In the genomic region with DNA sequence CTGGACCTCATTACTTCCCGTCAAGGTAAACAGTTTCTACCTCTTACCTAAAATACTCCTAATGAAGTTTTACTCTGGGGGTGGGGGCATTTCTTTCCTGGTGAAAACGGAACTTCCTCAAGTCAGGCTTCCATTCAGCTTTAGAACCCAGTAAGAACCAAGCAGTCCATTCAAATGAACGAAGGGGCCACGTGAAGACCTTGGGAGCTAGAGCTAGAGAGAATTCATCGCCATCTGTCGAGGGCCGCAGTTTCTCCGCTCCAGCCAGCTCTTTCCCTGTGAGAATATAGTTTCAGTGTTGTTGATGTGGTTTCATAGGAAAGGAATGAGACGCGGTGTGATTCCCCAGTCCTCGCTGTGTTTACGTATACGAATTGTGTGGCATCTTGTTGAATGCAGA, we compare ENCODE assay signal across 9 mouse cellular contexts. TPM values are rescaled to one million over a fixed set of nuclear protein-coding genes. Genes with fewer than 3 reads are reported as not detected.
DNase-seq lines count a peak whose midpoint lies in the region; ATAC-seq and TF ChIP-seq lines count a peak whose summit lies in the region.
"Had no signal": no experiment of that assay in that cellular context is flagged by ENCODE, and none has a peak within 500 bp of the region (broad histone marks: within the 10 kb centered on the region; RNA-seq: fewer than 3 reads in every experiment).

No protein-coding gene starts in this region.

- ATAC-seq in lung, embryonic 15.5 days (ENCODE audit: borderline replicate concordance, extremely low read depth, low FRiP score, low TSS enrichment), result no peak
- no peak for ATAC-seq in forebrain, postnatal 0 days
- no peak for ATAC-seq in limb, embryonic 13.5 days (ENCODE audit: low FRiP score, low read depth)
- no peak for ATAC-seq in stomach, embryonic 15.5 days (ENCODE audit: insufficient read depth, low FRiP score, low read depth)

- no peak overlapping the region for H3K27ac ChIP-seq in lung, embryonic 15.5 days
- no peak overlapping the region for H3K27ac ChIP-seq in forebrain, postnatal 0 days (ENCODE audit: low read depth, low read length)
- H3K27ac ChIP-seq in limb, embryonic 13.5 days, result no peak overlapping the region
- H3K27ac ChIP-seq in stomach, embryonic 15.5 days, result no peak overlapping the region

- no peaks in the 10 kb centered on the region for H3K4me1 ChIP-seq in lung, embryonic 15.5 days
- no peaks in the 10 kb centered on the region for H3K4me1 ChIP-seq in forebrain, postnatal 0 days (ENCODE audit: insufficient read depth)
- peaks cover 6% of the 10 kb centered on the region for H3K4me1 ChIP-seq in limb, embryonic 13.5 days
- H3K4me1 ChIP-seq in stomach, embryonic 15.5 days, result 0 out of 2 replicates have a peak, but pooled peaks cover 6% of the 10 kb centered on the region

- H3K4me2 ChIP-seq in lung, embryonic 15.5 days, result peak overlapping the region; percentile 54
- peak overlapping the region; percentile 32; the same call in 1 of the 2 replicates for H3K4me2 ChIP-seq in forebrain, postnatal 0 days (ENCODE audit: low read depth)
- H3K4me2 ChIP-seq in limb, embryonic 13.5 days (replicated peaks), result peak overlapping the region; percentile 62
- H3K4me2 ChIP-seq in stomach, embryonic 15.5 days, result peak overlapping the region; percentile 62

- TF ChIP-seq CTCF in forebrain, postnatal 0 days (IDR thresholded peaks at IDR 0.05; ENCODE audit: low read depth), result no peak

- no peaks in the 10 kb centered on the region for H3K9me3 ChIP-seq in lung, embryonic 15.5 days
- H3K9me3 ChIP-seq in forebrain, postnatal 0 days (ENCODE audit: low read length), result no peaks in the 10 kb centered on the region
- no peaks in the 10 kb centered on the region for H3K9me3 ChIP-seq in limb, embryonic 13.5 days
- no peaks in the 10 kb centered on the region for H3K9me3 ChIP-seq in stomach, embryonic 15.5 days

- no peak for DNase-seq in lung, postnatal 25 days (ENCODE audit: low spot score)
- DNase-seq in forebrain, postnatal 0 days, result no peak
- no peak for DNase-seq in adrenal gland, postnatal 25 days
- no peak for DNase-seq in urinary bladder, postnatal 25 days (ENCODE audit: low spot score)
- DNase-seq: cerebellum, adult 18-20 months; layer of hippocampus, postnatal 36 days had no signal

- WGBS in lung, embryonic 15.5 days, result 42% methylated on average over 13 of the region's 13 CpGs
- 48% methylated on average over 13 of the region's 13 CpGs for WGBS in forebrain, postnatal 0 days
- 48% methylated on average over 13 of the region's 13 CpGs for WGBS in limb, embryonic 13.5 days
- 38% methylated on average over 13 of the region's 13 CpGs for WGBS in stomach, embryonic 15.5 days

- no peaks in the 10 kb centered on the region for H3K36me3 ChIP-seq in lung, embryonic 15.5 days
- H3K36me3 ChIP-seq in forebrain, postnatal 0 days (ENCODE audit: insufficient read depth), result no peaks in the 10 kb centered on the region
- no peaks in the 10 kb centered on the region for H3K36me3 ChIP-seq in limb, embryonic 13.5 days
- H3K36me3 ChIP-seq in stomach, embryonic 15.5 days, result no peaks in the 10 kb centered on the region

- no peak overlapping the region for H3K9ac ChIP-seq in lung, embryonic 15.5 days
- H3K9ac ChIP-seq in forebrain, postnatal 0 days, result no peak overlapping the region
- H3K9ac ChIP-seq in limb, embryonic 13.5 days, result peak overlapping the region; percentile 40
- H3K9ac ChIP-seq in stomach, embryonic 15.5 days, result no peak overlapping the region

- H3K4me3 ChIP-seq in lung, embryonic 15.5 days, result peak overlapping the region; percentile 29
- no peak overlapping the region for H3K4me3 ChIP-seq in forebrain, postnatal 0 days (ENCODE audit: low read depth, low read length)
- H3K4me3 ChIP-seq in limb, embryonic 13.5 days, result peak overlapping the region; percentile 33
- H3K4me3 ChIP-seq in stomach, embryonic 15.5 days (replicated peaks), result peak overlapping the region; percentile 32

- no peaks in the 10 kb centered on the region for H3K27me3 ChIP-seq in lung, embryonic 15.5 days
- no peaks in the 10 kb centered on the region for H3K27me3 ChIP-seq in forebrain, postnatal 0 days (ENCODE audit: insufficient read depth, low read length)
- H3K27me3 ChIP-seq in limb, embryonic 13.5 days, result no peaks in the 10 kb centered on the region
- H3K27me3 ChIP-seq in stomach, embryonic 15.5 days (replicated peaks), result no peaks in the 10 kb centered on the region

RNA-seq across cellular contexts. Expression of gene Sox30, which starts 12.0 kb away (rescaled TPM):
- 0.12 and 0.20 TPM in 2 replicates for polyA plus RNA-seq in lung, embryonic 15.5 days (2015; fragmentation: Nextera tagmentation; extraction: Ambion mirVana)
- total RNA-seq in forebrain, postnatal 0 days (2014; rRNA removed), result 0.23 and 0.57 TPM in 2 replicates
- polyA plus RNA-seq in forebrain, postnatal 0 days (2015; fragmentation: Nextera tagmentation; extraction: Ambion mirVana), result 0.10 and 0.13 TPM in 2 replicates
- 0.22 and 0.31 TPM in 2 replicates for polyA plus RNA-seq in limb, embryonic 13.5 days (2015; fragmentation: Nextera tagmentation; extraction: Ambion mirVana)
- 0.17 and 0.24 TPM in 2 replicates for polyA plus RNA-seq in stomach, embryonic 15.5 days (2015; fragmentation: Nextera tagmentation; extraction: Ambion mirVana)
- total RNA-seq in adrenal gland, postnatal 25 days (2021), result 0.36 and 0.62 TPM in 2 replicates

RNA-seq across cellular contexts. Expression of gene Thg1l, which starts 36.8 kb away (rescaled TPM):
- 12.9 and 13.2 TPM in 2 replicates for polyA plus RNA-seq in lung, embryonic 15.5 days (2015; fragmentation: Nextera tagmentation; extraction: Ambion mirVana)
- 12.2 and 13.2 TPM in 2 replicates for total RNA-seq in forebrain, postnatal 0 days (2014; rRNA removed)
- 8.0 and 10.1 TPM in 2 replicates for polyA plus RNA-seq in forebrain, postnatal 0 days (2015; fragmentation: Nextera tagmentation; extraction: Ambion mirVana)
- polyA plus RNA-seq in limb, embryonic 13.5 days (2015; fragmentation: Nextera tagmentation; extraction: Ambion mirVana), result 14.3 and 16.3 TPM in 2 replicates
- 11.2 and 11.8 TPM in 2 replicates for polyA plus RNA-seq in stomach, embryonic 15.5 days (2015; fragmentation: Nextera tagmentation; extraction: Ambion mirVana)
- 20.3 and 21.0 TPM in 2 replicates for total RNA-seq in adrenal gland, postnatal 25 days (2021)

RNA-seq across cellular contexts. Expression of gene Lsm11, which starts 47.4 kb away (rescaled TPM):
- polyA plus RNA-seq in lung, embryonic 15.5 days (2015; fragmentation: Nextera tagmentation; extraction: Ambion mirVana), result 6.3 and 6.8 TPM in 2 replicates
- 60.9 and 61.7 TPM in 2 replicates for total RNA-seq in forebrain, postnatal 0 days (2014; rRNA removed)
- 14.7 and 23.6 TPM in 2 replicates for polyA plus RNA-seq in forebrain, postnatal 0 days (2015; fragmentation: Nextera tagmentation; extraction: Ambion mirVana)
- polyA plus RNA-seq in limb, embryonic 13.5 days (2015; fragmentation: Nextera tagmentation; extraction: Ambion mirVana), result 6.8 and 7.8 TPM in 2 replicates
- 6.1 and 7.6 TPM in 2 replicates for polyA plus RNA-seq in stomach, embryonic 15.5 days (2015; fragmentation: Nextera tagmentation; extraction: Ambion mirVana)
- total RNA-seq in adrenal gland, postnatal 25 days (2021), result 10.4 and 12.8 TPM in 2 replicates
